Mouse (Mus musculus) lung, adult 10 weeks (tissue): ENCODE measurements around the gene Lrig2. TPM values are rescaled to one million over a fixed set of nuclear protein-coding genes. Genes with fewer than 3 reads are reported as not detected.

Experiments
- polyA plus RNA-seq: library from polyadenylated mRNA; stranded (reverse); fragments of 350-450 nt; fragmentation: Illumina TruSeq; extraction: RNeasy Lipid Tissue Mini Kit (QIAGEN cat#74804); gene quantifications from one replicate; pipeline ENCODE4 v1.2.3, GENCODE M21; 2014; ENCODE audit warnings: low read depth, low replicate concordance; ENCODE audit not compliant: insufficient read depth

Gene Lrig2
- polyA plus RNA-seq: 3.5 TPM

DNA sequence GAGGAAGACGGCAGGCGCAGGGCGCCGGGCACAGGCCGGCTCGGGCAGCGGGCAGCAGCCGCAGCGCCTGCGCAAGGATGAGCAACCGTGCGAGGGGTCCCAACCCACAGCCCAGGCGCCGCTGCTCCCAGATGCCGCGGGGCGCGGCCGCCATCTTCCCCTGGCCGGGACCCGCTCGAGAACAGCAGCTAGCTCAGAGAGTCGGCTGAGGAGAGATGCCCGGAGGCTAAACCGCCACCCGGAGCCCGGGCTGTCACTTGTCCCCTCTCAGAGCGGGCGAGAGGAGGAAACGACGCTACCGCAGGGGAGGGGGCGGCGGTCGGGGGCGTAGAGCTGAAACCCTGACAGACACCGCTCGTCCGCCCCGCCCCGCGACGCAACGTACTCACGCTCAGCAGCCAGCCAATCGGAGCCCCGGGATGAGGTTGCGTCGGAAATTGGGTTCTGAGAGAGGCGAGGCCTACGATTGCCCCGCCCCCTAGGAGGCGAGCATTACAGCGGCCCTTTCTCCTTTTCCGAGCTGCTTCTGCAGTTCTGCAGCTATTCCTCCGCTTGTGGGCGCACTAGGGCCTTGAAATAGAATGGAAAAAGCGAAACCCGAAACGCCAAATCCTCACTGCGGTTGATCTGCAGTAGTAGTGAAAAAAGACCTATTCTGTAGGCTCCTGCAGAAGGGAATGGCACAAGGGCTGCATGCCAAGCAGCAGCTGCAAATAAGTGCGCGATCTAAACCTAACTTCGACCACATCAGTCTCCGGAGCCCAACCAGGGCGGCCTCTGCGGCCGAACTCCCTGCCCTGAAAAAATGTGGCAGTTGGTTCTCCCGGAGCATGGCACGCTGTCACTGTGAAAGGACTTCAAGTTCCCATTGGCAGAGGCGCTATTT lies at the start of gene Lrig2:
Lrig2 (minus strand) TSS at position 381 of the 886 bp plus-strand sequence.

Other genes with a start within 250 kb of the Lrig2 start
- gene Slc16a1, start 126.8 kb upstream of the Lrig2 start, polyA plus RNA-seq: 13.0 TPM